Mouse (Mus musculus): ENCODE measurements around the gene Gcg. TPM values are rescaled to one million over a fixed set of nuclear protein-coding genes. Genes with fewer than 3 reads are reported as not detected.

Gcg gene
- 3.8 TPM in 1 of 2 replicates, not detected in the other for polyA plus RNA-seq (2015; fragmentation: Nextera tagmentation; extraction: Ambion mirVana)

- H3K9ac ChIP-seq, result no peak within 1 kb of the TSS
- H3K4me1 ChIP-seq, result no peaks in the 10 kb centered on the region
- H3K36me3 ChIP-seq, result no peaks in the 10 kb centered on the region
- no peaks in the 10 kb centered on the region for H3K27me3 ChIP-seq (replicated peaks)
- ATAC-seq (ENCODE audit: extremely low read depth, insufficient number of reproducible peaks, low FRiP score, low TSS enrichment), result no peak
- H3K4me2 ChIP-seq, result no peak within 1 kb of the TSS
- H3K9me3 ChIP-seq, result no peaks in the 10 kb centered on the region
- H3K4me3 ChIP-seq, result no peak within 1 kb of the TSS
- WGBS, result 86% methylated on average over 9 of the region's 9 CpGs
- H3K27ac ChIP-seq (replicated peaks), result no peak within 1 kb of the TSS
These were observed at the start of gene Gcg for GRCm38 (mm10) chr2:62483550-62483949. Gcg (minus strand) TSS chr2:62483650.

- no peak overlapping the region for H3K4me3 ChIP-seq
- H3K9ac ChIP-seq, result no peak overlapping the region
- no peaks in the 10 kb centered on the region for H3K27me3 ChIP-seq (replicated peaks)
- ATAC-seq (ENCODE audit: extremely low read depth, insufficient number of reproducible peaks, low FRiP score, low TSS enrichment), result no peak
- no peaks in the 10 kb centered on the region for H3K36me3 ChIP-seq
- no peaks in the 10 kb centered on the region for H3K4me1 ChIP-seq
- 68% methylated on average over 1 of the region's 1 CpGs for WGBS
- H3K4me2 ChIP-seq, result no peak overlapping the region
- no peak overlapping the region for H3K27ac ChIP-seq (replicated peaks)
- H3K9me3 ChIP-seq, result no peaks in the 10 kb centered on the region
These were observed 47.6 kb upstream of the Gcg start for GRCm38 (mm10) chr2:62531065-62531464.

GRCm38 (mm10) chr2:62526399-62526798 is 42.9 kb upstream of the Gcg start:
- no peak overlapping the region for H3K4me2 ChIP-seq
- no peaks in the 10 kb centered on the region for H3K4me1 ChIP-seq
- H3K9me3 ChIP-seq, result no peaks in the 10 kb centered on the region
- H3K9ac ChIP-seq, result no peak overlapping the region
- no peaks in the 10 kb centered on the region for H3K27me3 ChIP-seq (replicated peaks)
- H3K36me3 ChIP-seq, result no peaks in the 10 kb centered on the region
- 82% methylated on average over 9 of the region's 9 CpGs for WGBS
- ATAC-seq (ENCODE audit: extremely low read depth, insufficient number of reproducible peaks, low FRiP score, low TSS enrichment), result no peak
- no peak overlapping the region for H3K27ac ChIP-seq (replicated peaks)
- no peak overlapping the region for H3K4me3 ChIP-seq

GRCm38 (mm10) chr2:62517790-62518189 is 34.3 kb upstream of the Gcg start:
- no peaks in the 10 kb centered on the region for H3K4me1 ChIP-seq
- 73% methylated on average over 2 of the region's 2 CpGs for WGBS

GRCm38 (mm10) chr2:62514477-62514876 is 31.0 kb upstream of the Gcg start:
- Histone ChIP-seq H3K27me3 (replicated peaks) (no peaks in the 10 kb centered on the region), H3K27ac (replicated peaks) (no peak overlapping the region), H3K4me2 (no peak overlapping the region), H3K36me3 (no peaks in the 10 kb centered on the region), H3K9ac (no peak overlapping the region), H3K9me3 (no peaks in the 10 kb centered on the region), H3K4me3 (no peak overlapping the region), H3K4me1 (no peaks in the 10 kb centered on the region)
- ATAC-seq (ENCODE audit: extremely low read depth, insufficient number of reproducible peaks, low FRiP score, low TSS enrichment), result no peak
- 73% methylated on average over 6 of the region's 6 CpGs for WGBS

More at GRCm38 (mm10) chr2:62517790-62518189, 34.3 kb upstream of the Gcg start:
- no peaks in the 10 kb centered on the region for H3K9me3 ChIP-seq
- no peaks in the 10 kb centered on the region for H3K27me3 ChIP-seq (replicated peaks)
- H3K4me3 ChIP-seq, result no peak overlapping the region
- H3K9ac ChIP-seq, result no peak overlapping the region
- no peaks in the 10 kb centered on the region for H3K36me3 ChIP-seq
- ATAC-seq (ENCODE audit: extremely low read depth, insufficient number of reproducible peaks, low FRiP score, low TSS enrichment), result no peak
- H3K27ac ChIP-seq (replicated peaks), result no peak overlapping the region
- H3K4me2 ChIP-seq, result no peak overlapping the region

GRCm38 (mm10) chr2:62513477-62513876 is 30.0 kb upstream of the Gcg start:
- ATAC-seq (ENCODE audit: extremely low read depth, insufficient number of reproducible peaks, low FRiP score, low TSS enrichment), result no peak
- H3K4me2 ChIP-seq, result no peak overlapping the region
- H3K36me3 ChIP-seq, result no peaks in the 10 kb centered on the region
- WGBS, result 82% methylated on average over 15 of the region's 15 CpGs
- H3K27ac ChIP-seq (replicated peaks), result no peak overlapping the region
- H3K4me3 ChIP-seq, result no peak overlapping the region
- H3K9ac ChIP-seq, result no peak overlapping the region
- H3K27me3 ChIP-seq (replicated peaks), result no peaks in the 10 kb centered on the region
- no peaks in the 10 kb centered on the region for H3K9me3 ChIP-seq
- H3K4me1 ChIP-seq, result no peaks in the 10 kb centered on the region

GRCm38 (mm10) chr2:62507130-62507529 is 23.7 kb upstream of the Gcg start:
- Histone ChIP-seq H3K4me2 (no peak overlapping the region), H3K4me3 (no peak overlapping the region), H3K4me1 (no peaks in the 10 kb centered on the region), H3K9ac (no peak overlapping the region), H3K27ac (replicated peaks) (no peak overlapping the region), H3K36me3 (no peaks in the 10 kb centered on the region), H3K9me3 (no peaks in the 10 kb centered on the region), H3K27me3 (replicated peaks) (no peaks in the 10 kb centered on the region)
- ATAC-seq (ENCODE audit: extremely low read depth, insufficient number of reproducible peaks, low FRiP score, low TSS enrichment), result no peak
- 74% methylated on average over 5 of the region's 5 CpGs for WGBS

GRCm38 (mm10) chr2:62506441-62506840 is 23.0 kb upstream of the Gcg start:
- Histone ChIP-seq H3K4me2 (no peak overlapping the region), H3K4me3 (no peak overlapping the region), H3K36me3 (no peaks in the 10 kb centered on the region), H3K9me3 (no peaks in the 10 kb centered on the region), H3K4me1 (no peaks in the 10 kb centered on the region), H3K9ac (no peak overlapping the region), H3K27ac (replicated peaks) (no peak overlapping the region), H3K27me3 (replicated peaks) (no peaks in the 10 kb centered on the region)
- WGBS, result 70% methylated on average over 2 of the region's 2 CpGs
- no peak for ATAC-seq (ENCODE audit: extremely low read depth, insufficient number of reproducible peaks, low FRiP score, low TSS enrichment)

GRCm38 (mm10) chr2:62504269-62504796 is 20.9 kb upstream of the Gcg start:
- ATAC-seq (ENCODE audit: extremely low read depth, insufficient number of reproducible peaks, low FRiP score, low TSS enrichment), result no peak
- no peak overlapping the region for H3K27ac ChIP-seq (replicated peaks)
- no peaks in the 10 kb centered on the region for H3K27me3 ChIP-seq (replicated peaks)
- H3K9ac ChIP-seq, result no peak overlapping the region
- WGBS, result 80% methylated on average over 4 of the region's 4 CpGs
- H3K9me3 ChIP-seq, result no peaks in the 10 kb centered on the region
- no peaks in the 10 kb centered on the region for H3K4me1 ChIP-seq
- no peaks in the 10 kb centered on the region for H3K36me3 ChIP-seq
- H3K4me3 ChIP-seq, result no peak overlapping the region
- H3K4me2 ChIP-seq, result no peak overlapping the region

GRCm38 (mm10) chr2:62503326-62503725 is 19.9 kb upstream of the Gcg start:
- H3K27me3 ChIP-seq (replicated peaks), result no peaks in the 10 kb centered on the region
- H3K36me3 ChIP-seq, result no peaks in the 10 kb centered on the region
- H3K9me3 ChIP-seq, result no peaks in the 10 kb centered on the region
- no peak overlapping the region for H3K4me3 ChIP-seq
- H3K4me1 ChIP-seq, result no peaks in the 10 kb centered on the region
- H3K9ac ChIP-seq, result no peak overlapping the region
- H3K27ac ChIP-seq (replicated peaks), result no peak overlapping the region
- ATAC-seq (ENCODE audit: extremely low read depth, insufficient number of reproducible peaks, low FRiP score, low TSS enrichment), result no peak
- 70% methylated on average over 5 of the region's 5 CpGs for WGBS
- H3K4me2 ChIP-seq, result no peak overlapping the region

GRCm38 (mm10) chr2:62502516-62502915 is 19.1 kb upstream of the Gcg start:
- Histone ChIP-seq H3K27me3 (replicated peaks) (no peaks in the 10 kb centered on the region), H3K27ac (replicated peaks) (no peak overlapping the region), H3K9me3 (no peaks in the 10 kb centered on the region), H3K4me2 (no peak overlapping the region), H3K36me3 (no peaks in the 10 kb centered on the region), H3K4me1 (no peaks in the 10 kb centered on the region), H3K4me3 (no peak overlapping the region), H3K9ac (no peak overlapping the region)
- WGBS, result 75% methylated on average over 4 of the region's 4 CpGs
- no peak for ATAC-seq (ENCODE audit: extremely low read depth, insufficient number of reproducible peaks, low FRiP score, low TSS enrichment)

- Histone ChIP-seq H3K4me2 (no peak overlapping the region), H3K27me3 (replicated peaks) (no peaks in the 10 kb centered on the region), H3K27ac (replicated peaks) (no peak overlapping the region), H3K36me3 (no peaks in the 10 kb centered on the region), H3K9me3 (no peaks in the 10 kb centered on the region), H3K9ac (no peak overlapping the region), H3K4me1 (no peaks in the 10 kb centered on the region), H3K4me3 (no peak overlapping the region)
- no peak for ATAC-seq (ENCODE audit: extremely low read depth, insufficient number of reproducible peaks, low FRiP score, low TSS enrichment)
- WGBS, result 87% methylated on average over 5 of the region's 5 CpGs
These were observed 15.4 kb upstream of the Gcg start for GRCm38 (mm10) chr2:62498821-62499220.
